Mouse (Mus musculus): Measurements from ENCODE around the gene Arid3b. TPM values are rescaled to one million over a fixed set of nuclear protein-coding genes. Genes with fewer than 3 reads are reported as not detected.

The Arid3b gene
- total RNA-seq, 1 experiment from 2014 or later = 9.1 TPM

GRCm38 (mm10) chr9:57761563-57762551 is 74.7 kb downstream of the Arid3b start:
- no peak for ATAC-seq (replicated peaks; ENCODE audit: insufficient number of reproducible peaks, low FRiP score, low TSS enrichment, poor library complexity, severe bottlenecking)

DNA sequence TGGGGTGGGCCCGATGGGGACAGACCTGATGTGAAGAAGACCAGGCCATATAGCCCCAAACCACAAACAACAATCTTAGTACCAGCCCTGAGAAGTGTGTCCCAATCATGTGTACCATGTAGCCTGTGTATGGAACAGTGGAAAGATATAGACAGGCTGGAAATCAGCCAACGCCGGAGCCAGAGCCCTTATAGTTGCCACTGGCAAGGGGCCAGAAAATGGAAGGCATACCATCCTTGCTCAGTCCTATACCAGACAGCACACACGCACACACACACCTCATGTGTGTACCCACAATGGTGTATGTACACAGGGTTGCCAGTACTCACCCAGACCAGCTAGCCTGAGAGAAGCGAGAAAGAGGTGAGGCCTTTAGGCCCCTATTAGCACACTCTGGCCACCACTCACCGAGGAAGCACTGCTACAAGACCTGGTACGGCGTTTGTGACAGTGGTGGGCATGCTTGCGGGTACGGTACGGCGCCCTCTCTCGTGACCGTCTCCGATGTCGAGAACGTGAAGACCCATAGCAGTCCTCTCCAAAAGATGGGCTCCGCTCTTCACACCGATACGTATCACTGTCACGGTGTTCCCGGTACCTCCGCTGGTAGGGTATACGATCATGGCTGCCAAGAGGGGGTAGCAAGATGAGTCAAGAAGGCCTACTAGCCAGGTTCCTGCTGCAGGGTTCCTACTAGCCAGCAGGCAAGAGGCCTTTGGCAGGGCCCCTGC is 76.0 kb downstream of the Arid3b start:
- ATAC-seq (replicated peaks; ENCODE audit: insufficient number of reproducible peaks, low FRiP score, low TSS enrichment, poor library complexity, severe bottlenecking) = no peak

GRCm38 (mm10) chr9:57759289-57759688 is 77.3 kb downstream of the Arid3b start:
- peak; percentile 61 for ATAC-seq (replicated peaks; ENCODE audit: insufficient number of reproducible peaks, low FRiP score, low TSS enrichment, poor library complexity, severe bottlenecking)

DNA sequence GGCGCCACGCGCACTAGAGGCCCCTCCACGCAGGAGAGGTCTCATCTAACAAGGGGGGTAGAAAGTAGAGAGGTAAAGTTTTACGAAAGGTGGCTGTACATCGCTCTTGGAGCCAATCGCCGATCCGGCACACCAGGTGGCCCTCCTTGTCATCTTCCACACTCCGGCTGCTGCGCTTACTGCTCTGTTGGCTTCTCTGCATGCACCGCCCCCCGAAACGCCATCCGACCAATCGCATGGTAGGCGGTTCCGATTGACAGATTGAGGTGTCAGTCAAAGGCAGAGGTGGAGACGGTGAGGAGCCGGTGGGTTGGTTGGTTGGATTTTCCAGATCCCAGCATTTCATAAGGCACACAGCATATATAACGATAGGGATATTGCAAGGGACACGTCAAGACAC is 78.1 kb downstream of the Arid3b start:
- ATAC-seq (replicated peaks; ENCODE audit: insufficient number of reproducible peaks, low FRiP score, low TSS enrichment, poor library complexity, severe bottlenecking) = no peak

GRCm38 (mm10) chr9:57757578-57757977 is 79.0 kb downstream of the Arid3b start:
- no peak for ATAC-seq (replicated peaks; ENCODE audit: insufficient number of reproducible peaks, low FRiP score, low TSS enrichment, poor library complexity, severe bottlenecking)

GRCm38 (mm10) chr9:57750901-57751300 is 85.7 kb downstream of the Arid3b start:
- no peak for ATAC-seq (replicated peaks; ENCODE audit: insufficient number of reproducible peaks, low FRiP score, low TSS enrichment, poor library complexity, severe bottlenecking)

DNA sequence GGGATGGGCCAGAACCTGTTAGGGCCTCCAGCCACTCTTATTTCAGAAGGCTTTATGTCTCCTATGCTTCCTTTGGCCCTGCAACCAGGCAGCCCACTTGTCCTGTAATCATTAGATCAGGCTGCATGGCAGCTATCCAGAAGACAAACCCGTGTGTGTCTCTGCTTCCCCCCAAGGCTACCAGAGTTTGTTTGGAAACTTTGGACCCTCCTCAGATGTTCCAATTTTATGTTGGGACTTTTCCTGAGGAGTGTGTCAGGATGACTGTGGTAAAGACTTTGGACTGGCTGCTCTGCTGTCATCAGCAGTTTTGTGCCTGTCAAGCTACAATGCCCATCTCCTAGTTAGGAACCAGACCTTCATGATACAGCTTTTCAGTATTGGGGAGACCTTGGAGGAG is 87.8 kb downstream of the Arid3b start:
- ATAC-seq (replicated peaks; ENCODE audit: insufficient number of reproducible peaks, low FRiP score, low TSS enrichment, poor library complexity, severe bottlenecking) = no peak

DNA sequence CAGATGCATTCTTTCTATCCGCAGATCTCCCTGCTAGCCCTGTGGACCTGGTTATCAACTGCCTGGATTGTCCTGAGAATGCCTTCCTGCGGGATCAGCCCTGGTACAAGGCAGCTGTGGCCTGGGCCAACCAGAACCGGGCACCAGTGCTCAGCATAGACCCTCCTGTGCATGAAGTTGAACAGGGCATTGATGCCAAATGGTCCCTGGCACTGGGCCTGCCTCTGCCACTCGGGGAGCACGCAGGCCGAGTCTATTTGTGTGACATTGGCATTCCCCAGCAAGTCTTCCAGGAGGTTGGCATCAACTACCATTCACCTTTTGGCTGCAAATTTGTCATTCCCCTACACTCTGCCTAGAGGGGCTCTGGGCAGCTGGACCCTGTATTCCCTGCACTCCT is 88.5 kb downstream of the Arid3b start:
- ATAC-seq (replicated peaks; ENCODE audit: insufficient number of reproducible peaks, low FRiP score, low TSS enrichment, poor library complexity, severe bottlenecking) = no peak

GRCm38 (mm10) chr9:57747067-57747466 is 89.5 kb downstream of the Arid3b start:
- no peak for ATAC-seq (replicated peaks; ENCODE audit: insufficient number of reproducible peaks, low FRiP score, low TSS enrichment, poor library complexity, severe bottlenecking)

GRCm38 (mm10) chr9:57744462-57745091 is 92.0 kb downstream of the Arid3b start:
- peak; percentile 76 for ATAC-seq (replicated peaks; ENCODE audit: insufficient number of reproducible peaks, low FRiP score, low TSS enrichment, poor library complexity, severe bottlenecking)

Other genes with a start within 250 kb of the Arid3b start
- gene Ulk3, start 247.3 kb downstream of the Arid3b start, total RNA-seq (2017) = 3.8 to 20.7 TPM (median 20.3 TPM) in 3 replicates
- gene Cplx3, start 230.5 kb downstream of the Arid3b start, total RNA-seq (2017) = not detected in 3 replicates
- gene Lman1l, start 216.0 kb downstream of the Arid3b start, total RNA-seq (2017) = not detected in 3 replicates
- 332 to 455 TPM (median 337 TPM) in 3 replicates for gene Csk, start 183.2 kb downstream of the Arid3b start, total RNA-seq (2017)
- not detected in 3 replicates for gene Cyp1a2, start 153.1 kb downstream of the Arid3b start, total RNA-seq (2017)
- gene Cyp1a1, start 148.9 kb downstream of the Arid3b start, total RNA-seq (2017) = not detected in 3 replicates
- 2.6 to 7.9 TPM (median 3.7 TPM) in 3 replicates for gene Edc3, start 128.3 kb downstream of the Arid3b start, total RNA-seq (2017)
- gene Clk3, start 70.9 kb downstream of the Arid3b start, total RNA-seq (2017) = 97.1 to 158 TPM (median 125 TPM) in 3 replicates
- gene Ubl7, start 74.2 kb upstream of the Arid3b start, total RNA-seq (2017) = 10.9 to 35.9 TPM (median 17.3 TPM) in 3 replicates
- 0.49 to 16.6 TPM (median 13.2 TPM) in 3 replicates for gene Sema7a, start 103.3 kb upstream of the Arid3b start, total RNA-seq (2017)
- 7.8 to 44.8 TPM (median 28.4 TPM) in 3 replicates for gene Cyp11a1, start 169.6 kb upstream of the Arid3b start, total RNA-seq (2017)
- not detected in 3 replicates for gene Stra6, start 227.0 kb upstream of the Arid3b start, total RNA-seq (2017)

All from monocyte, adult 5-6 weeks (primary cell).